Mouse (Mus musculus): ENCODE data around the gene C530008M17Rik.

C530008M17Rik gene

DNA sequence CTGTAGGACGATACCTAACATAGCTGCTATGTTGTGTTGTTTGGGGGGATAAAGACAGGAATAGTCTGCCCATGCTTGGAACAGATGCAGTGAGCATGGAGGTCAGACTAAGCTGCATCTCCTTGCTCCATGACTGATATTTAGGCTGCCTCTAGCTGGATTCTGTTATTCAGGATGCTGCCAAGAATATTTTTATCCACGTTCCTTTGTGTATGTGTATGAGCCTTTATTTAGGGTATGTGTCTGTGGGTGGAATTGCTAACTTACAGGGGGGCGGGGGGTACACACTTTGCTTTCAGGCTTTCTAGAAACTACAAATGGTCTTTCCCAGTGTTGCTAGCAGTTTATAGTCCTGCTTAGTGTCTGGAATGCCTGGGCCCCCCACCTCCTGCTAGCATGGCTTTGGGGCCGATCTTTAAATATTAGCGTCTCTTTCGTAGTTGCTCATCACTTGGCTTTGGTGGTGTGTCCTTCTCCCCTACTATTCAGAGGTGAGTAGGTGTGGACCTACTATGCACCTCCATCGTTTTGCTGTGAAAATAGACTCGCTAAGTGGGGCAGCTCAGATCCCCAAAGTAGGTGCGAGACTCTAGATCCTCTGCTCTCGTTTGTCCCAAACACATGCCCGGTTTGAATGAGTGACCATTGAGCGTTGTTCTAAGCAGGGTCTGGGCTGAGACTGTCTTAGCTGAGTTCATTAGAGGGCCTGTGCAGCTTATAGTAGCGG, 45.0 kb downstream of the C530008M17Rik start:
- no peak for DNase-seq (ENCODE audit: extremely low spot score, low spot score)

DNA sequence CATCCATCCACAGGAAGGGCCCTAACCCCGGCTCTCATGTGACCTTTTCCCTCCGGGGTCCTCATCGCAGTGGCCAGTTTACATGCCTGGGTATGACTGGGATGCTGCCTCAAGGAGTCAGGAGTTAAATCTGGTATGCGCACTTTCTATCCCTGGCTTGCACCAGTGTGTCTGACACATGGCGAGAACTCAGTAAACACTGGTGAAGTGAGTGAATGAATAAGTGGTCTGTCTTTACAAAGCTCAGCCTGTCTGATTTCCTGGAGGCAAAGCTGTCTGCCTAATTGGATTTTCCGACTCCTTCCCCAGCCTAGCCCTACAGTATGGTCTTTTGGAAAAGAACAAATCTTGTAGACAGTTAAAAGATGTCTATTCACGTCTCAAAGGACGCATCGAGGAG, 45.8 kb downstream of the C530008M17Rik start:
- DNase-seq (ENCODE audit: extremely low spot score, low spot score): no peak

DNA sequence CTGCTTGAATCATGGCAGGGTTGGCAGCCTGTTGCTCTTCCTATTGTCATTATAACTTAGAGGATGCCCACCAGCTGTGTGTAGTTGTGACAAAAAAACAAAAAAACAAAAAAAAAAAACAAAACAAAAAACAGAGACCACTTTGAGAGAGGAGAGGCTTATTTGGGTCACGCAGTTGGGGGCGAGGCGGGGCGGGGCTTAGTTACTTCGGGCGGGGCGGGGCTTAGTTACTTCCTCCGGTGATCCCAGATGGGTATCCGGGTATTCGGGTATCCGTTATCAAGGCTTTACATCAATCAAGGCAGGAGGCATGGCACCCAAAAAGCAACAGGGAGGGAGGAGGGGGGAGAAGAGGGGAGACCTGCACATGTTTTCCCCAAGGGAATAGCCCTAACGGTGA, 46.3 kb downstream of the C530008M17Rik start:
- DNase-seq (ENCODE audit: extremely low spot score, low spot score): no peak

DNA sequence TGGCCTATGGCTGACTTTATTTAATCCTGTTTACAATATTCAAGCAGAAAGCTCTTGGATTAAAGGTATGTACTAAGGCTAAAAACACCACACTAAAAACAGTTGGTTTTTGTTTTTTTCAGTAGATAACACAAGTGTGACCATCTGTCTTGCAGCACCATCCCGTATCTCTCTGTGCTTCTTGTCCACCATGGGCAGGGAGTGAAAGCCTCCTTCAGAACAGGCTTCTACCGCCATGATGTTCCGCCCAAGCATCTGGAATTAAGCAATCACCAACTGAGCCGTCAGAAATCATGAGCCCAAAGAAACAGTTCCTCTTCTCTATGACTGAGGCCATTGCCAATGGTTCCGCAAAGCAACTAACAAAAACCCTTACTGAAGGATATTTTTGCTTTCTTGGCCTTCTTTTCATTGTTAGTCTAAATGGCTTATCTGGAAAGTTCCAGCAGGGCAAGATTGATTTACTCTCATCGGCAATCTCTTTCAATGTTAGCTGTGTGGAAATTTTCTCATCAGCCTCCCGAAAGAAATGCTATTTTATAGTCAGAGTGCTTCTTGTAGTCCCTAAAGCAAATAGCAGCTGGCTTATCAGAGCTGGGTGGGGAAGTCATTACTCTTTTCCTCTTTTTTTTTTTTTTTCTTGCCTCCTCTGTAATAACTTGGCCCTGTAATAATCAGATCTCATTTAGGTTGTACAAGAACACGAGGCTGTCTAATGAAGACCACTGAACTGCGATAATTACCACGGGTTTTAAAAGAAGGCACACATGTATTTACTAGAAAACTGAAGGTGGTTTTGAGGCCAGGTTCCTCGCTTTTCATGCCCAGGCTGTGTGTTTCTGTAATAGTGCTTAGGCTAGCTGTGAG, 49.2 kb downstream of the C530008M17Rik start:
- DNase-seq (ENCODE audit: extremely low spot score, low spot score): no peak

DNA sequence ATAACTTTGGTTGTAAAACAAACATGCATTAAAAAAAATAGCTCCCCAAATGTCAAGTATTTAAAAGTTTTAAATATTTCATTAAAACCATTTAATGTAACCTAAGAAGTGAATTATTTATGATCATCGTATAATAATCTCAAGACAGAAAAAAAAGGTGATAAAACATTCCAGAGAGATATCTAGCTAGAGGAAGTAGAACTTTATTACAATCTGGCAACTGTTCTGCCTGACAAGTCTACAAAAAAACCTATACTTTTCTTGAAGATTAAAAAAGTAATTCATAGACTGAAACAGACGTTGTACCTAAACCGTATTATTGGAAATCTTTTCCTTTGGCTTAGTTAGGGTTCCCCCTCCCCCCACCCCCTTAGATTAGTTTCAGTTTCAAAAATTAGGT, 50.8 kb downstream of the C530008M17Rik start:
- no peak for DNase-seq (ENCODE audit: extremely low spot score, low spot score)

DNA sequence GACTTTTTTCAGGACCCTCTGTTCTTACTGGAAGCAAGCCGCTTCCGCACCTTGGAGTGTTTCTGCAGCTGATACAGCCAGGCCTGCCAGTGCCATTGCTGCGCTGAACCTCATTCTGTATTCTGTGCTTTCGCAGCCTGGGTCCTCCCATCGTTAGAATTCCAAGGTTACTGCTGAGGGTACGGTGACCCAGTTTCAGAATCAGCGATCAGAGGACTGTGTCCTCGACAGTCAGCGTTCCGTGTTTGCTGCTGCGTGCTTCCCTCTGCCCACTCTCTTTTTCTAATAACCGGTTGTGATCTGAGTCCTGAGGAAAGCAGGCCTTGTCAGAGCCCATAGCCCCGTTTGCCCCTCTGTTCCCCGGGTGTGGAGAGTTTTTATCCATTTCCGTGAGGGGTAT, 51.7 kb downstream of the C530008M17Rik start:
- DNase-seq (ENCODE audit: extremely low spot score, low spot score): no peak

DNA sequence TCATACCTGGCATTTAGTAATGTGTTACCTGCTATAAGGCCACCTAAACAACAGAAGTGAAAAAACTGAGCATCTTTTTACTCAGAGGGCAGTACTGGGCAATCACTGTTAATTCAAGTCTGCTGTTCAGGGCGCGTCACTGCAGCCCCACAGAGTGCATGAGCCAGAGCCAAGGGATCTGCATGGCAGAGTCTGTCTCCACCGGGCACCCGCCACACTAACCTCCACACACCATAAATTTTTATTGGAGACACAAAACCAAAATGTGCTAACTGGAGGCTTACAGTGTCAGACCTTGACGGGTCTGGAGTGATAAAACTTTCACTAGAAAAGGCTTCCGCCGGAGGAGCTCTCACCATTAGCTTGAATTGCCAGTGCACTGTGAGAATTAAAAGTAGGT, 57.4 kb downstream of the C530008M17Rik start:
- no peak for DNase-seq (ENCODE audit: extremely low spot score, low spot score)

DNA sequence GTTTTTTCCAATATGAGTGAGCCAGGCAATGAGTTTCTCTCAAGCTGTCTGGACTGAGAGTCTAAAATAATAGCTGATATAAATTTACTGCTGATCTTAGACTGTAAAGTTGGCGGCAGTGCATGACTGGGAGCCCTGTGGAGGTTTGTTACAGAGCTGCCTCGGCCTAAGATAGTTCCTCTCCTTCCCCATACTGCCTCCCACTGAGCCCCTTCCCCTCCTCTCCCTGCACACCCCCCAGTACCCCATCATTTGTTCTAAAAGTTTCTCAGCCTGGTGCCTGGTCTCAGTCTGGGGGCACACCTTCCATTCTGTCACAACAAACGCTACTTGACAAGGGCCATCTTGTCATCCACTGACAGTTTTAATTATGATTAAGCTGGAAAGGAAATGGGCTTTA, 63.6 kb downstream of the C530008M17Rik start:
- DNase-seq (ENCODE audit: extremely low spot score, low spot score): no peak

DNA sequence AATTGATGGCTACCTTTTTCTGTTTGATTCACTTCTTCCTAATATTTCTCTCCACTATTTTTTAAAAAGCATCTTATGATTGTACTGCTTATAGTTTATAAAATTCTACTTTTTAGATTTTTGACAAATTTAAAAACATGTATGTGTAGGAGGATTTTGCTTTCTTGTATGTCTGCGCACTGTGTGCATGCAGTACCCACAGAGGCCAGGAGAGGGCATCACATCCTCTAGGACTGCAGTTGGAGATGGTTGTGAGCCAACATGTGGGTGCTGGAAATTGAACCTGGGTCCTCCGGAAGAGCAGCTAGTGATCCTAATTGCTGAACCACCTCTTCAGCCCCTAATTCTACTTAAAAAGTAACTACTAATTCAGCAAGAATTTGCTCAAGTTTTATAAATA, 68.6 kb downstream of the C530008M17Rik start:
- no peak for DNase-seq (ENCODE audit: extremely low spot score, low spot score)

DNA sequence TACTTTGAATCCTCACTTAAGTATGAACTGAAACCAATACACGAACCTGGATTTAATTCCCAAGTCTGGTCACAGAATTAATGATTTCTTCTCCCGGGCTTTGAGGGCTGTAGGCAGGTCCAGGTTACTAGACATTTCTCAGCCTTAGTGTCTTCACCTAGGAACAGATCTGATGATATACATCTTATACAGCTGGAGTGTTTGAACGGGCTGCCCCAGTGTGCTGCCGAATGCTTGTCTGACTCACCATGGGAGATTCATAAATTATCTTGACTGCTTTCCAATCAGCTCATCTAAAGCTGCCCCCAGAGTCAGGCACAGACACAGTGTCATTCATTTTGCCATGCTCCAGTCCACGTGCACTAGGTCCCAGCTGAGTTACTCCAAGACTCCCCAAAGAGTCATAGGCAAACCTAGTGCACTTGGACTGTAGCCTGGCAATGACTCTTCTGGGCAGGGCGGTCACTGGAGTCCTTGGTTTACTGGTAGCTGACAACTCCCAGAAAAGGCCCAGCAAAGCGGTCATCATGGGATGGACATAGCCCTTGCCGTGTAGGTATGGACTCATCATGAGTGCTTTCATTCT, 70.3 kb downstream of the C530008M17Rik start:
- no peak for DNase-seq (ENCODE audit: extremely low spot score, low spot score)

DNA sequence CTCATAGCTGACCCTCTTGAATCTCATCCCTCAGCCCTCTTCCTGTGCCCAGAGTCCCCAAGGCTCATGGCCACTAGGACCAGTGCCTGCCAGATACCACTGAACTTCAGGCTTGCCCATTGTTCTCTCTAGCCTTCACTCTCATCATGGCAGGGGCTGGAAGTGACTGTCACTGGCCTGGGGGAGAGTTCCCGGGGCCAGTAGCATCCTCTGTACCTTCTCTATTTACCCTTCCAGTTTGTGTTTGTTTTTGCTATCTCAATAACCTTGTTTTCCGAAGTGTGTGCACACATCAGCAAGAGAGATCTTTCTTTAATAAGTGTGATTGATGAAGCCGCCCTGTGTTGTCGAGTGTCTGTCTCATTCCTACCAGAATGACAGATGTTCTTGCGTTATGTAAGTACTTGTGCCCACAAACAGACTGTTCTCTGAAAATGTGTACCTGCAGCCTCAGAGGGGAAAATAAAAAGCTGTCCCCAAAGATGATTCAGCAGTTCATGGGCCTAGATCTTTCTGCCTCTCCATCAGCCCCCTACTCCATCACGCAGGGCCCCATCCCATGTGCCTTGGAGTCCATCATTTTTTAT, 76.8 kb downstream of the C530008M17Rik start:
- DNase-seq (ENCODE audit: extremely low spot score, low spot score): no peak

DNA sequence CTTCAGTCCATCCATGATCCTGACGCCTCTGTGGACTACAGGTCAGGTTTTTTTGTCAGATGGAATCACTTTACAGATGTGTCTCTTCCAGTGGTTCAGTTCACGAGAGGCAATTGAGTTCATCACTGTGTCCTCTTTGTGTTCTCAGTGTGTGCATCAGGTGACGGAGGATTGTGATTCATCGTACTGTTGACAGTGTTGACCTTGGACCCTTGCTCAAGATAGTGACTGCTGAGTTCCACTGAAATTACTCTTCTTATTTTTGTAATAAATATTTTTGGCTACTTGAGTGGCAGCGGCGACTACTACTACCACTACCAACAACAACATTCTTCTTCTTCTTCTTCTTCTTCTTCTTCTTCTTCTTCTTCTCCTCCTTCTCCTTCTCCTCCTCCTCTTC, 85.2 kb downstream of the C530008M17Rik start:
- DNase-seq (ENCODE audit: extremely low spot score, low spot score): no peak

DNA sequence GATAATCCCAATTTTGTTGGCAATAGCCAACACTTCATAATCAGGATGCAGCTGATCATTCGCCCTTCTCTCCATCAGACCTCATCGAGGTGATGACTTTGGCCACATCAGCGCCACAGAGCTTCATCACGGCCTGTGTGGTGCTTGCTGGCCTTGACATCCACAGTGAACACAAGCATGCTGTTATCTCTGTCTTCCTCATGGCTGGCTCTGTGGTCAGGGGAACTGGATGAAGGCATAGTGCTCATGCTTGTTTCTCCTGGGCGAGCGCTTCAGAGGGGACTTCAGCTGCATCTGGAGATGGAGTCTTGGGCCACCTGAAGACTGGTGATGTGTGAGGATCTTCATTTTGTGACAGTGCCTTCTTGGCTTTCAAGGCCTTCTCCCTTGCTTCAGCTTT, 85.8 kb downstream of the C530008M17Rik start:
- no peak for DNase-seq (ENCODE audit: extremely low spot score, low spot score)

DNA sequence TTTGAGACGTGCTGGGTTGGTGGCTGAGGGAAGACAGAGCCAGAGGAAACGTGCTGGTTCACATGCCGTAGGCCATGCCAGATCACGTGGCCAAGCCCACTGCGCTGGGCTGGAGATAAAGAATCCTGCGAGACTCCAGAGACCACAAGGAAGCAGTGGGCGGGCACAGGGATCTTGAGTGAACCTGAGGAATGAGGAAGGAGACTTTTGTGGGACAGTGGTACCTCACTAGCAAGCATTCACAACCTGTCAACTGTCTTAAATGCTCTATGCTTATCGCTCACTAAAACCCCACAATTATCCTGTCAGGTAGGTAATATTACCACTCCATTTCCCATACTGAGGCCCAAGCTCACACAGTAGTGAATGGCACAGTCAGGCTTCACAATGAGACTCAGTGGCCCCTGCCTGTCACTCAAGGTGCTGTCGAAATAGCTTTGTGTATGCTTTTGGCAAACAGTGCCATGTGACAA, 88.5 kb downstream of the C530008M17Rik start:
- DNase-seq (ENCODE audit: extremely low spot score, low spot score): no peak

DNA sequence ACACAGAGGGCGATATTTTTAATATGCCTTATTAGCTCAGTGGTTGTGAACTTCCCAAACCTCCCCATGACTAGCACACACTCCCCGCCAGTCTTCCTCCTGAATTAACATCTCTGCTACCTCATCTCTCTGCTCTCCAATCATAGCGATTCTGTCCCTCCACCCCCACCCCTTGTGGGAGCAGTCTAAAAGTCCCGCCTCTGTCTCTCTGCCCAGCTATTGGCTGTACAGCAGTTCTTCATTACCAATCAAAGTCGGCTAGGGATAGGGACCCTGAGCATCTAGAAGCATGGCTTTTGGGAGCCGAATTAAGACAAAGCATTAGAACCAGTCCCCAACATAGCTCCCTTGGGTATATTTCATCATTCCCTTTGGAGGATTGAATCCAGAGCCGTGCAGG, 91.5 kb downstream of the C530008M17Rik start:
- DNase-seq (ENCODE audit: extremely low spot score, low spot score): no peak

DNA sequence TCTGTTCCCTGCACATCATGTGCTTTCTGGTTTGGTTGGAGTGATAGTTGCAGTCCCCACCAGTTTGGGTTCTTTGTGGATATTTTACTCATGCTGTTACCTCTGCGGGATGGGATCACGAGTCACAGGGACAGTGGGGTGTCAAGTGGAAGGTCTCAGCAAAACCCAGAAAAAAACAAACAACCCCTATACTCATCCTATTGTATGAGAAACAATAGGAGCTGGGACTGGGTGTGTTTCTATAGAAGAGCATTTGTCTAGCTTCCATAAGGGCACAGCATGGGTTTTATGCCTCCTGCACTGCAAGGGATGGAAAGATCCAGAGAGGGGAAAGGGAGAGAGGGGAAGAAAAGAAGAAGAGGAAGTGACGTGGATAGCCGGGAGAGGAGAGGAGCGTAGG, 96.0 kb downstream of the C530008M17Rik start:
- DNase-seq (ENCODE audit: extremely low spot score, low spot score): no peak

DNA sequence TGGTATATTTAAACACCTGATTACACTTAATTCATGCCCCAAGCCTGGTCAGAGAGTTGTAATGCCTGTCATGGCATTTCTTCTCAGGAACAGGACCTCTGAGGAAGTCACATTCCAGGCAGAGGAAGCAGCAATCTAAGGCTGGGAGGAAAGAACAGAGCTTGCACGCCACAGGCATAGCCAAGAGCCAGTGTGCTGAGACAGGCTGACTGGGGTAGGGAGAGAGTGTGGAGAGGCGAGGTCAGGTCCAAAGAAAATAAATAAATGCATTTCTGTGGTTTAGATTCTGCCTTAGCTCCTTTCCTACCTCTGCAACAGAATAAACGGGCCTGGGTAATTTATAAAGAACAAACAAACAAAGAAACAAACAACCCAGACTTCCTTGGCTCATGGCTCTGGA, 104.0 kb downstream of the C530008M17Rik start:
- DNase-seq (ENCODE audit: extremely low spot score, low spot score): no peak

DNA sequence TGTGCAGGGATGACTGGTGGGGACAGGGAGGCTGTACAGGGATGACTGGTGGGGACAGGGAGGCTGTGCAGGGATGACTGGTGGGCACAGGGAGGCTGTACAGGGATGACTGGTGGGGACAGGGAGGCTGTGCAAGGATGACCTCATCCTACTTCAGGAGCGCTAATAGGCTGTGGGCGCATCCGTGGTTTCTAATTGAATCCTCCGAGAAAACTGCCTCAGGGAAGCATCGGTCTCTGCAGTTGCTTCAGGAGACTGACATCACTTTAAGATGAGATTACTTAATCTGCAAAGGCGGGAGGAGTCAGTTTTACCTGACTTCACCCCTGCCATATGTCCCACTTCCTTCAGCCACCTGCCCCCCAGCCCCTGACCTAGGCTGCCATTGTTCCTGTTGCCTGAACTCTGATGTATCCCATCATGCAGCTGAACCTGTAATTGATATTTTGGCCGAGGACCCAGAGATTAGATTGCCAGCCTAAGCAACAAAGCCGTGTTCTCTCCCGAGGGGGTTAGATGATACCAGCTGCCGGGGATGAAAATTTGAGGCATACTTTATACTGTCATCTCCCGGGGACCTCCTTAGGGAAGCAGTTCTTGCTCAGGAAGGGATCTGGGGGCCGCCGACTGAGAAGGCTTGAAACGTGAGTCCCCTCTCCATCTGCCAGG, 105.9 kb downstream of the C530008M17Rik start:
- no peak for DNase-seq (ENCODE audit: extremely low spot score, low spot score)

DNA sequence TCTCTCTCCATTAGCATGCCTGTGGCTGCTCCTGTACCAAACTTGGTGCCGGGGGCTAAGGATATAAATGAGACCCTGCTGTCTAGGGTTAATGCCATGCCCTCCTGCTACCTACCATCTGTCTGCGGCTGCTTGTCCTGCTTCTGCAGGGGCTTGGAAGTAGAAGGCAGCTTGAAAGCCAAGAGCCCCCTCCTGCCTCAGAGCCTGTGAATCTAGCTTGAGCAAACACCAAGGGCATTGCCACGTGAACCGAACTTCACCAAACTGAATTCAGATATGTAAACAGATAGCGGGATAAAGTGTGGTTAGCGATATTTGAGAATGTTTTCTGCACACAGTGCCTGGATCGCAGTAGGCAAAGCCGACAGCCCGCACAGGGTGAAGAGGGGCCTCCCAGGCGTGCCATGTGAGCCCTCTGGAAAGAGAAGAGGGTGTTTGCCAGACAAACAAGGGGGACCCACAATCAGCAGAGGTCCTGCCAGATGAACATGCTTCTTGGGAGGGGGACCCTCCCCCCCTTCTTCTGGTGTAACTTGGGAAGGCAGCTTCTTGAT, 106.9 kb downstream of the C530008M17Rik start:
- no peak for DNase-seq (ENCODE audit: extremely low spot score, low spot score)

DNA sequence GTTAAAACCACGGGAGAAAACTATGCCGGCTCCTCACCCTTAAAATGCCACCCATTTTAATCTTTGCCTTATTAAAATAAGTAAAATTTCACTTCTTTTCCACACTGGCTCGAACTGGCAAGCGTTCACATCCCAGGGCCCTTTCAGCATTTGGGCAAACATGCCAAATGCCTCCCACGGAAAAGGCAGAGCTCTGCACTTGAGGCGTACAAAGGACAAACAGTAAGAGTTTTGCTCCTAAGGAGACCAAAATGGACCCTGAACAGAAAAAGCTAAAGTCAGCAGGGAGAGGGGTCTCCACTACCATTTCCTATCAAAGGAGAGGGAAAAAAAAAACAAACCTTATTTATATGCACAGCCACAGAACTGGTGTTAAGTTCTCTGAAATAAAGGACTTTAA, 107.4 kb downstream of the C530008M17Rik start:
- DNase-seq (ENCODE audit: extremely low spot score, low spot score): no peak

DNA sequence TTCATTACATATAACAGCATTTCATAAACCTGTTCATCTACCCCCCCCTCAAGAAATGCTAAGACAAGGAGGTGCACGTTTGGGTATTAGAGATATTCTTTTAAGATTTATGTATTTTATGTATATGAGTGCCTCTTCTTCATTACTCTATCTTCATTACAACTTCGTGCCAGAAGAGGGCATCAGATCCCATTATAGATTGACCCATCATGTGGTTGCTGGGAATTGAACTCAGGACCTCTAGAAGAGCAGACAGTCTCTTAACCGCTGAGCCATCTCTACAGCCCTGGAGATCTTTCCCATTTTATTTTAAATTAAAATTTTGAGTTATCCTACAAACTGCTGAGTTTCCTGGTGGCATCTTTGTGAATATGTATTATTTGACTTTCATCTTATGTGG, 112.7 kb downstream of the C530008M17Rik start:
- DNase-seq (ENCODE audit: extremely low spot score, low spot score): no peak

Data from neural tube, embryonic 10.5 days (tissue).